Mouse (Mus musculus) thymus, adult 2 months (tissue): Measurements from ENCODE around the gene Gramd4.

Experiments used
- CTCF ChIP-seq: fragments of 200-500 bp; IDR thresholded peaks from 2 replicates; pipeline ENCODE4 v1.5.1; 2012; ENCODE audit warnings: mild to moderate bottlenecking, control low read depth, low read length, moderate library complexity, borderline replicate concordance; ENCODE audit not compliant: control insufficient read depth, poor library complexity, insufficient read depth; ENCODE audit errors: extremely low read depth
- POLR2A ChIP-seq: fragments of 200-500 bp; IDR thresholded peaks from 2 replicates; pipeline ENCODE4 v1.6.1; 2012; ENCODE audit warnings: mild to moderate bottlenecking, low read length, control low read depth, moderate library complexity; ENCODE audit not compliant: control insufficient read depth, poor library complexity, insufficient read depth; ENCODE audit errors: extremely low read depth

- no peak for TF ChIP-seq CTCF
- no peak for TF ChIP-seq POLR2A
Observed at GRCm38 (mm10) chr15:86061848-86062481, 4.5 kb downstream of the Gramd4 start.
